Mouse (Mus musculus) left cerebral cortex, adult 11 months (tissue): ENCODE measurements at regions not wholly inside any gene's neighbourhood (a gene's known extent, or its start where the extent isn't known, plus 50 kb on each side); places are given as distances from the start of the nearest gene placed in this dataset.

ENCODE experiments used
- DNase-seq: peaks from one replicate; pipeline ENCODE4 v3.0.0; 2022; ENCODE audit warnings: low spot score

DNA sequence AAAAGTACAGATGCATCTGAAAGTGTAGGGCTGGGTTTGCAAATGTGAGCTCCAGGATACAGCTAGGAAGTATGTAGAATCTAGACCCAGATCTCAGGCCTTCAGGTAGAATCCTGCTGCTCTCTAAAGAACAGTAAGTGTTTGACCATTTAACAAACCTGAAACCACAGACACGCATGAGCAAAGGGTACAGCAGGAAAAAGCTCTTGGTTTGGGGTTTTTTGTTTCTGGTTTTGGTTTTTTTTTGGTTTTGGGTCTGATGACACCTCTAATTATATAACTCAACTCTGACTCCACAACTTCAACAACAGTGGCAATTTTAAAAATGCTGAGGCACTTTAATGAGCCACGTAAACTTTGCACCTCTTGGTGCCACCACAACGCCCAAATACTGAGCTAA, 165.3 kb upstream of the Smim15 start:
- no peak for DNase-seq

- no peak for DNase-seq
These were observed 171.0 kb upstream of the Smim15 start for GRCm38 (mm10) chr13:107873244-107873667.

GRCm38 (mm10) chr13:107872574-107872973, 171.7 kb upstream of the Smim15 start:
- no peak for DNase-seq

GRCm38 (mm10) chr13:107872137-107872536, 172.1 kb upstream of the Smim15 start:
- DNase-seq: no peak

DNA sequence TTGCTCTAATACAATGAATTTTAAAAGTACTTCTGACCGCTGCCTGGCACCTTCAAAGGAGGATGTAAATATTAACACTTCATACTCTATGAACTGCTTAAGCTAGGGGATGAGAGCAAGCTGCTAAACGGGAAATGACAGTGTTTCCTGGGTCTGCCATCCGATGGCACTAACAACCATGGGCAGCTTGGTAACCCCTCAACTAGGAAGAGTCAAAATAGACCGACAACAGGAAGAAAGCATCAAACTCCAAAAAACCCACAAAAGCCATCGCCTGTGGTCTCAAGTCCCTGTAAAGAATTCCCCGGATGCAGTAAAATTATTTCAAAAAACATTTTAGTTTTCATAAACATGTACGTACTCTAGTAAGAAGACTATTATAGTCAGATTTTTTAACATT, 175.3 kb upstream of the Smim15 start:
- DNase-seq: no peak

GRCm38 (mm10) chr13:107866825-107867224, 177.4 kb upstream of the Smim15 start:
- no peak for DNase-seq

GRCm38 (mm10) chr13:107862793-107863654, 181.2 kb upstream of the Smim15 start:
- DNase-seq: no peak

- DNase-seq: no peak
These were observed 182.7 kb upstream of the Smim15 start for GRCm38 (mm10) chr13:107861384-107862134.

GRCm38 (mm10) chr13:107857043-107857755, 187.0 kb upstream of the Smim15 start:
- DNase-seq: no peak

GRCm38 (mm10) chr13:107850907-107851560, 193.2 kb upstream of the Smim15 start:
- DNase-seq: no peak

DNA sequence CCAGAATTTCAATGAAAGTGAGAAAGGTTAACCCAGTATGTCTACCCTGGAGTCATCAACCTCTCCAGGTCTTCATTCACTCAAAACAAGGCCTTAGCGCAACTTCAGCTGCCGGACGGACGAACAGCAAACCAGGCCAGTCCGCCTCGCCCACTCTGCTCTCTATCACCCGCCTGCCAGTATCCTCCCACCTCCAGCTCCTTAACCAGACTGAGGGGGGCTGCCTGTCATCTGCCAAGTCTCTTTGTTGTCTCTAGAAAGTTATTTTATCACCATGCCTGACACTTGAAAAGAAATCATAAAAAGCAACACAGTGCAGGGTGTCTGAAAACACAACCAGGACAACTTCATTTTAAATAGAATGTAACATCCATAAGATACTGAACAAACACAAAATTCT, 195.4 kb upstream of the Smim15 start:
- DNase-seq: no peak

- DNase-seq: no peak
These were observed 196.8 kb upstream of the Smim15 start for GRCm38 (mm10) chr13:107847179-107848012.

DNA sequence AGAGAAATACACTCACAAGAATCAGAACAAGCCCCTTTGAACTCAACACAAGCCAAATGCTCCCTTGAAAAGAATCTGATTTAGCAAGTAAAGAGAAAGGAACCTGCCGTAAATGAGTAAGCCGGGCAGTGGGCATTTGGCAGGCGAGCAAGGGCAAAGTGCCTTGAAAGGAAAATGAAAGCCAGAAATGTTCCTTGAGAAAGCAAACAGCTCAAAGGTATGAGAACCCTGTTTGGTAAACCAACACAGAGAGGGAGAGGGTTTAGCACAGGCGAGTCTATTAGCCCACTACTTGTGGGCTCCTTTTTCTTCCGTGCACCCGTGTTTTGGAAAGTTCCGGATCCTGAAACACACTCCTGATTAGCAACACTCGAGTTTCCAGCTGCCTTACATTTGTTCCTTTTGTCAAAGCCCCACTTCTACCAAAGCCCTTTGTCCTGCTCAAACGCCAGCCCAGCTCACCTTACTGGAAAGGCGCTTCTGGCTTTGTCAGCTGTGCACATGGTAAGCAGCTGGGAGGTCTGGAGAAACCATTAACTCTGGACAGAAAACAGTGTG, 197.5 kb upstream of the Smim15 start:
- no peak for DNase-seq

DNA sequence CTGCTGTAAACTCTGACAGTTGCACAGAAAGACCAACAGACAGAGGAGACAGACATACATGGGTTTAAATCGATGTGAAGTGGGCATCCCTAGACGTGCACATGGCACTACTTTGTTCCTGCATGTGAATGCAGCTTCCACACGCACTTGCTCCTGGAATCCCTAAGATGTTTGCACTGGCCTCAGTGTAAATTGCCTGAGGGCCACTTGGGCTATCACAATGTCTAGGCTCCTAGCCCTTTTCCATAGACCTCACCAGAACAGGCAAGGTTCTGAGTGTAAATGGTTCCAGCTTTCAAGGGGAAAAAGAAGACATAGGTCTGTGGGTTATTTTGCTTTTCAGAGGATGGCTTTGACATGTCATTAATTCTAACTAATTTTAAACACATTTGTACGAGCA, 198.4 kb upstream of the Smim15 start:
- no peak for DNase-seq

DNA sequence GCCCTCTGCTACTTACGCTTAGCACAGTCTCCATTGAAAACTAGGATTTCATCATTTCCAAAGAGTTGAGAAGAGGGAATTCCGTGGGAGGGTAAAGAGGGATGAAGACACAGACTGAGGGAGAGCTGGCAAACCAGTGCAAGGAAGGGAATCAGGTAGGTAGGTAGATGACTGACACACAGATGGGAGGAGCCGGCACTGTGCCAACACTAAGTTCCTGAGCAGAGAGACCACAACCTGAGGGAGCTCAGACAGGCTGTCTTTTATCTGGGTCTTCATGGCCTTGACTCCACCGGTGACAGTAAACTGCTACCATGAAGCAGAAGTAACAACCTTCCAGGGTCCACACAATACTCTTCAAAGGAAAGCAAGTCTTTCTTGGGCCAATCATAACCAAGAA, 200.2 kb upstream of the Smim15 start:
- DNase-seq: no peak

DNA sequence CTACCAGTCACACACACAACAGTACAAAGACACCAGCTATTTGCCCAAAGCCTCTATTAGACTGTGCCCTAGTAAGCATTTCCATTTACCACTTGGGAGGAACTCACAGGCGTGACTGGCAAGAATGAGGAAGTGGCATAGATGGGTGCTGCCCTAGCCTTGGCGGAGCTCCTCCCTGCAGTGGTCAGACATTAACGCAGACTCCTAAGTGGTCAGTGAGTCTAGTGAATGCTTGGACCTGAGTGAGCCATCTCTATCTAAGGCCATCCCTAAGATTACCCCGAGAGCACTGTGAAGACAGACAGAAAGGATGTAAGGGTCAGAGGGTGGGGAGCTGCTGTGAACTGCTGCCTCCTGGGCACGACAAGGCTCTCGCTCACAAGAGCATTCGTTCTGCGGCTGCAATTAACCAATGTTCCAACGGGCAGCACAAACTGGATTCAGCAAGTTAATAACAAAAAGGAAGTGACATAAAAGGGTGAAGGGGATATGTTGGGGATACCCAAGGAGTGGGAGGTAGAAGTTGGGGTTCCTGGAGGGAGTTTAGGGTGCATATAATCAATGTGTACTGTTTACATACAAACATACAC, 206.0 kb upstream of the Smim15 start:
- DNase-seq: no peak

DNA sequence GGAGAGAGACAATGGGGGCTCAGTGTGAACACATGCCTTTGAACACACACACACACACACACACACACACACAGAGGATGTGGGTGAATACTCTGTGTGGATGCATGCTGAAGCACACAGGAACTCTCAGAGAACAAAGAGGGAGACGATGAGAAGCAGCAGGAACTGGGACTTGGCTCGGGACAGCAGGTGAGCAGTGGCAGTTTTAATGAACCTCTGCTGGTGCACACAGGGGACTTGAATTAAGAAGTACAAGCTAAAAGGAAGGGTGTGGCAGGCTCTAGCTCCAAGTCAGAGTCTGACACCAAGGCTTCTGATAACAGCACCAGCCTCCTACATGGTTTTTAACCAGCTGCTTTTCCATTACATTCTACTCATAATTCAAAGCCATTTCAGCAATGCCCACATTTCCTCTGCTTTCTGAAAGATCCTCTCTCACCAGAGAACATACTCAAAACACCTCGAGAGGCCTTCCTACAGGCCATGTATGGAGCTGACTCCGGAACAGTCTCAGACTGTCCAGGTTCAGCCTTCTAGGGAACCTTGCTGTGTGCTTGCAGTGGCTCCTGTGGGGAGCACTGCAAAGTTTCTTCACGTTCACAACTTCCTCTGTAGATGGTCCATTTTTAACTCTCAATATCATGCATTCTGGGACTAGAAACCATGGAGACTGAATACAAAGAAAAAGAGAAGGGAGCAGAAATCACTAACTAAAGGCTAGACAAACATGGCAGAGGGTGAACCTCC, 206.9 kb upstream of the Smim15 start:
- no peak for DNase-seq

DNA sequence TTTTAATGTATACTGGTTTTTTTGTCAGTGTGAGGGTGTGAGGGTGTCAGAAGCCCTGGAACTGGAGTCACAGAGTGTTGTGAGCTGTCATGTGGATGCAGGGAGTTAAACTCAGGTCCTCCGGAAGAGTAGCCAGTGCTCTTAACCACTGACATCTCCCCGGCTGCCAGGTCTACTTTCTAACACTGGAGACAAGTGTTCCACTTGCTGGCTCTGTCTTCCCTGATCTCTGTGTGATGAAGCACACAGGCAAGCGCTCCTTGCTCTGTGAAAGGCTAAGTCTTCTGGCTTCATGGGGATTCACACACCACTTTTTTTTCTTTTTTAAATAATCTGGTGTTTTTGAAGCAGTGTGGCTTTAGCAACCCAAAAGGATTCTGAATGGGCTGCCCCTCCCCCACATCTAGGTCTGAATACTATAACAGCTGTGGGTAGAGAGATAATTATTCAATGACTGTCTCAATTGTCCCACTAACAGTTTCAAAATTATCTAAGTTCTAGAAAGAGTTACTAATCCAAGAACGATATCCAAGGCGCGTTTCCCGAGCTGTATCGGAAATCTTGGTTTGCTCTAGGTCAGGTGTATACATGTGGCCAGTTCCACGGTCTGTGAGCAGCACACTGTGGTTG, 208.4 kb upstream of the Smim15 start:
- no peak for DNase-seq

- DNase-seq: no peak
These were observed 212.2 kb upstream of the Smim15 start for GRCm38 (mm10) chr13:107831997-107832396.
